8 mouse cellular contexts compared by ENCODE assay signal in genomic region chr12:112112686-112113396, GRCm38 (mm10). TPM values are rescaled to one million over a fixed set of nuclear protein-coding genes. Genes with fewer than 3 reads are reported as not detected.
A peak's percentile ranks its signal among the peaks of the same experiment; 100 is the strongest.
DNase-seq lines count a peak whose midpoint lies in the region; ATAC-seq and TF ChIP-seq lines count a peak whose summit lies in the region.

No protein-coding gene starts in this region.

- peaks cover 7% of the 10 kb centered on the region; the same call in 1 of the 2 replicates for H3K4me1 ChIP-seq in kidney, adult 2 months (ENCODE audit: control insufficient read depth, insufficient read depth, low read length)
- H3K4me1 ChIP-seq in hindbrain, postnatal 0 days (ENCODE audit: insufficient read depth, low read length) = no peaks in the 10 kb centered on the region
- no peaks in the 10 kb centered on the region for H3K4me1 ChIP-seq in stomach, postnatal 0 days (replicated peaks; ENCODE audit: control insufficient read depth, insufficient read depth)

- no peak overlapping the region for H3K4me2 ChIP-seq in hindbrain, postnatal 0 days (ENCODE audit: low read depth, low read length)
- H3K4me2 ChIP-seq in stomach, postnatal 0 days (replicated peaks; ENCODE audit: low read depth) = no peak overlapping the region

- H3K27ac ChIP-seq in kidney, adult 2 months (ENCODE audit: insufficient read depth, low read depth, low read length) = no peak overlapping the region
- H3K27ac ChIP-seq in hindbrain, postnatal 0 days = no peak overlapping the region
- H3K27ac ChIP-seq in stomach, postnatal 0 days (replicated peaks) = peak overlapping the region; percentile 40; the same call in 1 of the 2 replicates

- no peaks in the 10 kb centered on the region for H3K9me3 ChIP-seq in hindbrain, postnatal 0 days (ENCODE audit: low read length)
- no peaks in the 10 kb centered on the region for H3K9me3 ChIP-seq in stomach, postnatal 0 days (ENCODE audit: control insufficient read depth, low read length)

- no peak overlapping the region for H3K9ac ChIP-seq in hindbrain, postnatal 0 days (replicated peaks; ENCODE audit: low read length)
- H3K9ac ChIP-seq in stomach, postnatal 0 days (ENCODE audit: low read length) = no peak overlapping the region

- no peaks in the 10 kb centered on the region for H3K36me3 ChIP-seq in kidney, adult 2 months (ENCODE audit: control insufficient read depth, insufficient read depth, low read length)
- H3K36me3 ChIP-seq in hindbrain, postnatal 0 days (ENCODE audit: insufficient read depth, low read length) = no peaks in the 10 kb centered on the region
- H3K36me3 ChIP-seq in stomach, postnatal 0 days (ENCODE audit: control insufficient read depth, insufficient read depth, low read length) = no peaks in the 10 kb centered on the region

- no peaks in the 10 kb centered on the region for H3K27me3 ChIP-seq in kidney, adult 2 months (replicated peaks; ENCODE audit: control insufficient read depth, insufficient read depth, low read length)
- peaks cover 4% of the 10 kb centered on the region; the same call in 1 of the 2 replicates for H3K27me3 ChIP-seq in hindbrain, postnatal 0 days (ENCODE audit: insufficient read depth, low read length)
- H3K27me3 ChIP-seq in stomach, postnatal 0 days (ENCODE audit: control insufficient read depth, insufficient read depth, low read length) = no peaks in the 10 kb centered on the region

- TF ChIP-seq CTCF in kidney, adult 2 months (conservative IDR thresholded peaks at IDR 0.05; ENCODE audit: insufficient read depth, insufficient read length, low read depth, low read length) = no peak
- TF ChIP-seq CTCF in hindbrain, postnatal 0 days (IDR thresholded peaks at IDR 0.05; ENCODE audit: low read depth) = no peak
- no peak for TF ChIP-seq CTCF in stomach, postnatal 0 days (IDR thresholded peaks at IDR 0.05; ENCODE audit: low read depth)

- peak; percentile 37 for DNase-seq in kidney, adult 2 months
- DNase-seq in kidney, adult 11 months = no peak
- DNase-seq in retina, postnatal 1 day = peak; percentile 43
- no peak for DNase-seq in retina, embryonic 14.5 days (ENCODE audit: low spot score)
- DNase-seq in hindbrain, postnatal 0 days (ENCODE audit: low spot score) = no peak
- peak; percentile 62 for DNase-seq in stomach, postnatal 0 days (ENCODE audit: low spot score)
- DNase-seq in ovary, postnatal 10 days (ENCODE audit: low spot score) = no peak

- WGBS in kidney, adult 2 months = 24% methylated on average over 13 of the region's 13 CpGs
- WGBS in hindbrain, postnatal 0 days = 25% methylated on average over 13 of the region's 13 CpGs
- WGBS in stomach, postnatal 0 days = 15% methylated on average over 13 of the region's 13 CpGs

- TF ChIP-seq POLR2A in kidney, adult 2 months (IDR thresholded peaks at IDR 0.05; ENCODE audit: low read depth, low read length) = no peak

- ATAC-seq in hindbrain, postnatal 0 days = peak; percentile 31; the same call in 1 of the 2 replicates
- peak; percentile 28 for ATAC-seq in stomach, postnatal 0 days (ENCODE audit: low FRiP score, low TSS enrichment)
- ATAC-seq in activated CD4-positive, CD25-positive, alpha-beta regulatory T cell, adult 4 months = no peak

- H3K4me3 ChIP-seq in kidney, adult 2 months (ENCODE audit: insufficient read depth, low read depth, low read length) = no peak overlapping the region
- no peak overlapping the region for H3K4me3 ChIP-seq in hindbrain, postnatal 0 days (ENCODE audit: low read length)
- no peak overlapping the region for H3K4me3 ChIP-seq in stomach, postnatal 0 days (ENCODE audit: low read depth, low read length)

- TF ChIP-seq EP300 in stomach, postnatal 0 days (optimal IDR thresholded peaks at IDR 0.05) = no peak

RNA-seq across cellular contexts. Expression of gene Aspg, which starts 6.4 kb away (rescaled TPM):
- polyA plus RNA-seq in kidney, adult 2 months (2012; rRNA removed) = 39.2 and 52.5 TPM in 2 replicates
- 1.8 and 7.8 TPM in 2 replicates for total RNA-seq in hindbrain, postnatal 0 days (2014; rRNA removed)
- 1.8 and 2.2 TPM in 2 replicates for polyA plus RNA-seq in hindbrain, postnatal 0 days (2015; fragmentation: Nextera tagmentation; extraction: Ambion mirVana)
- 6.0 and 6.9 TPM in 2 replicates for polyA plus RNA-seq in stomach, postnatal 0 days (2015; fragmentation: Nextera tagmentation; extraction: Ambion mirVana)
- polyA plus RNA-seq in activated CD4-positive, CD25-positive, alpha-beta regulatory T cell, adult 4 months (2017; shearing (Covaris generic)) = not detected

RNA-seq across cellular contexts. Expression of gene Kif26a, which starts 33.2 kb away (rescaled TPM):
- 3.8 and 4.2 TPM in 2 replicates for polyA plus RNA-seq in kidney, adult 2 months (2012; rRNA removed)
- total RNA-seq in hindbrain, postnatal 0 days (2014; rRNA removed) = 25.1 and 26.3 TPM in 2 replicates
- polyA plus RNA-seq in hindbrain, postnatal 0 days (2015; fragmentation: Nextera tagmentation; extraction: Ambion mirVana) = 1.8 and 1.9 TPM in 2 replicates
- 0.75 and 0.80 TPM in 2 replicates for polyA plus RNA-seq in stomach, postnatal 0 days (2015; fragmentation: Nextera tagmentation; extraction: Ambion mirVana)
- not detected for polyA plus RNA-seq in activated CD4-positive, CD25-positive, alpha-beta regulatory T cell, adult 4 months (2017; shearing (Covaris generic))

Comparison
In these comparisons a context has a peak if more than half of its experiments do, and no peak if none do; other contexts are left out.
1. DNase-seq: peak in kidney, adult 2 months (single experiment), retina, postnatal 1 day (single experiment) and stomach, postnatal 0 days (single experiment); none in kidney, adult 11 months (single experiment), retina, embryonic 14.5 days (single experiment), hindbrain, postnatal 0 days (single experiment) and ovary, postnatal 10 days (single experiment).